Mouse (Mus musculus): ENCODE measurements around the gene Hs2st1. TPM values are rescaled to one million over a fixed set of nuclear protein-coding genes. Genes with fewer than 3 reads are reported as not detected.
A peak's percentile ranks its signal among the peaks of the same experiment; 100 is the strongest.

Hs2st1 gene
- polyA plus RNA-seq, 1 experiment: 5.2 TPM

GRCm38 (mm10) chr3:144527918-144528317 lies 42.1 kb downstream of the Hs2st1 start:
- Histone ChIP-seq H3K4me3 (ENCODE audit: insufficient read depth, low read depth, low read length) (no peak overlapping the region), H3K4me1 (ENCODE audit: control insufficient read depth, insufficient read depth, low read length) (peaks cover 4% of the 10 kb centered on the region; the same call in 1 of the 2 replicates), H3K36me3 (ENCODE audit: control insufficient read depth, insufficient read depth, low read length) (no peaks in the 10 kb centered on the region), H3K27ac (ENCODE audit: insufficient read depth, low read depth, low read length) (no peak overlapping the region), H3K27me3 (replicated peaks; ENCODE audit: control insufficient read depth, insufficient read depth, low read length) (no peaks in the 10 kb centered on the region)
- TF ChIP-seq POLR2A (IDR thresholded peaks at IDR 0.05; ENCODE audit: low read depth, low read length): no peak
- no peak for TF ChIP-seq CTCF (conservative IDR thresholded peaks at IDR 0.05; ENCODE audit: insufficient read depth, insufficient read length, low read depth, low read length)
- DNase-seq: no peak
- 94% methylated on average over 7 of the region's 7 CpGs for WGBS

- Histone ChIP-seq H3K4me3 (ENCODE audit: insufficient read depth, low read depth, low read length) (no peak overlapping the region), H3K36me3 (ENCODE audit: control insufficient read depth, insufficient read depth, low read length) (no peaks in the 10 kb centered on the region), H3K27me3 (replicated peaks; ENCODE audit: control insufficient read depth, insufficient read depth, low read length) (no peaks in the 10 kb centered on the region), H3K27ac (ENCODE audit: insufficient read depth, low read depth, low read length) (no peak overlapping the region), H3K4me1 (ENCODE audit: control insufficient read depth, insufficient read depth, low read length) (no peaks in the 10 kb centered on the region)
- TF ChIP-seq POLR2A (IDR thresholded peaks at IDR 0.05; ENCODE audit: low read depth, low read length) (no peak), CTCF (conservative IDR thresholded peaks at IDR 0.05; ENCODE audit: insufficient read depth, insufficient read length, low read depth, low read length) (no peak)
- no peak for DNase-seq
- 77% methylated on average over 10 of the region's 10 CpGs for WGBS
These were observed 50.3 kb downstream of the Hs2st1 start for GRCm38 (mm10) chr3:144519581-144520272.

GRCm38 (mm10) chr3:144518917-144519316 lies 51.1 kb downstream of the Hs2st1 start:
- Histone ChIP-seq H3K36me3 (ENCODE audit: control insufficient read depth, insufficient read depth, low read length) (no peaks in the 10 kb centered on the region), H3K27ac (ENCODE audit: insufficient read depth, low read depth, low read length) (no peak overlapping the region), H3K4me3 (ENCODE audit: insufficient read depth, low read depth, low read length) (no peak overlapping the region), H3K27me3 (replicated peaks; ENCODE audit: control insufficient read depth, insufficient read depth, low read length) (no peaks in the 10 kb centered on the region), H3K4me1 (ENCODE audit: control insufficient read depth, insufficient read depth, low read length) (no peaks in the 10 kb centered on the region)
- TF ChIP-seq CTCF (conservative IDR thresholded peaks at IDR 0.05; ENCODE audit: insufficient read depth, insufficient read length, low read depth, low read length): no peak
- no peak for TF ChIP-seq POLR2A (IDR thresholded peaks at IDR 0.05; ENCODE audit: low read depth, low read length)
- no peak for DNase-seq
- WGBS: 59% methylated on average over 5 of the region's 5 CpGs

- Histone ChIP-seq H3K4me1 (ENCODE audit: control insufficient read depth, insufficient read depth, low read length) (no peaks in the 10 kb centered on the region), H3K27ac (ENCODE audit: insufficient read depth, low read depth, low read length) (no peak overlapping the region), H3K36me3 (ENCODE audit: control insufficient read depth, insufficient read depth, low read length) (no peaks in the 10 kb centered on the region), H3K27me3 (replicated peaks; ENCODE audit: control insufficient read depth, insufficient read depth, low read length) (no peaks in the 10 kb centered on the region), H3K4me3 (ENCODE audit: insufficient read depth, low read depth, low read length) (no peak overlapping the region)
- WGBS: 81% methylated on average over 7 of the region's 7 CpGs
- TF ChIP-seq POLR2A (IDR thresholded peaks at IDR 0.05; ENCODE audit: low read depth, low read length) (no peak), CTCF (conservative IDR thresholded peaks at IDR 0.05; ENCODE audit: insufficient read depth, insufficient read length, low read depth, low read length) (no peak)
- DNase-seq: no peak
These were observed 54.7 kb downstream of the Hs2st1 start for GRCm38 (mm10) chr3:144515286-144515685.

GRCm38 (mm10) chr3:144514122-144514505 lies 55.9 kb downstream of the Hs2st1 start:
- H3K4me3 ChIP-seq (ENCODE audit: insufficient read depth, low read depth, low read length): no peak overlapping the region
- no peak overlapping the region for H3K27ac ChIP-seq (ENCODE audit: insufficient read depth, low read depth, low read length)
- no peaks in the 10 kb centered on the region for H3K36me3 ChIP-seq (ENCODE audit: control insufficient read depth, insufficient read depth, low read length)
- WGBS: 62% methylated on average over 10 of the region's 10 CpGs
- no peaks in the 10 kb centered on the region for H3K27me3 ChIP-seq (replicated peaks; ENCODE audit: control insufficient read depth, insufficient read depth, low read length)
- H3K4me1 ChIP-seq (ENCODE audit: control insufficient read depth, insufficient read depth, low read length): no peaks in the 10 kb centered on the region
- no peak for TF ChIP-seq POLR2A (IDR thresholded peaks at IDR 0.05; ENCODE audit: low read depth, low read length)
- no peak for TF ChIP-seq CTCF (conservative IDR thresholded peaks at IDR 0.05; ENCODE audit: insufficient read depth, insufficient read length, low read depth, low read length)
- DNase-seq: peak; percentile 55

GRCm38 (mm10) chr3:144513169-144514121 lies 56.5 kb downstream of the Hs2st1 start:
- no peaks in the 10 kb centered on the region for H3K36me3 ChIP-seq (ENCODE audit: control insufficient read depth, insufficient read depth, low read length)
- no peaks in the 10 kb centered on the region for H3K4me1 ChIP-seq (ENCODE audit: control insufficient read depth, insufficient read depth, low read length)
- H3K27me3 ChIP-seq (replicated peaks; ENCODE audit: control insufficient read depth, insufficient read depth, low read length): no peaks in the 10 kb centered on the region
- no peak overlapping the region for H3K27ac ChIP-seq (ENCODE audit: insufficient read depth, low read depth, low read length)
- TF ChIP-seq CTCF (conservative IDR thresholded peaks at IDR 0.05; ENCODE audit: insufficient read depth, insufficient read length, low read depth, low read length) (no peak), POLR2A (IDR thresholded peaks at IDR 0.05; ENCODE audit: low read depth, low read length) (no peak)
- no peak overlapping the region for H3K4me3 ChIP-seq (ENCODE audit: insufficient read depth, low read depth, low read length)
- WGBS: 86% methylated on average over 16 of the region's 16 CpGs
- no peak for DNase-seq

GRCm38 (mm10) chr3:144510724-144511123 lies 59.3 kb downstream of the Hs2st1 start:
- WGBS: 80% methylated on average over 3 of the region's 3 CpGs
- no peaks in the 10 kb centered on the region for H3K36me3 ChIP-seq (ENCODE audit: control insufficient read depth, insufficient read depth, low read length)

More at GRCm38 (mm10) chr3:144510724-144511123, 59.3 kb downstream of the Hs2st1 start:
- Histone ChIP-seq H3K27me3 (replicated peaks; ENCODE audit: control insufficient read depth, insufficient read depth, low read length) (no peaks in the 10 kb centered on the region), H3K4me1 (ENCODE audit: control insufficient read depth, insufficient read depth, low read length) (0 out of 2 replicates have a peak, but pooled peaks cover 4% of the 10 kb centered on the region), H3K4me3 (ENCODE audit: insufficient read depth, low read depth, low read length) (no peak overlapping the region), H3K27ac (ENCODE audit: insufficient read depth, low read depth, low read length) (no peak overlapping the region)
- TF ChIP-seq CTCF (conservative IDR thresholded peaks at IDR 0.05; ENCODE audit: insufficient read depth, insufficient read length, low read depth, low read length): no peak
- no peak for DNase-seq

All from kidney, adult 2 months (tissue).